Mouse (Mus musculus): Measurements from ENCODE around the gene Dst. TPM values are rescaled to one million over a fixed set of nuclear protein-coding genes. Genes with fewer than 3 reads are reported as not detected.
A peak's percentile ranks its signal among the peaks of the same experiment; 100 is the strongest.
"Not testable (repeated sequence)": the region's sequence is repeated elsewhere in the genome, so short reads cannot be mapped to it uniquely, and the experiment has no call there.

The Dst gene
- total RNA-seq, 2 experiments from 2014 or later = 238 TPM

DNA sequence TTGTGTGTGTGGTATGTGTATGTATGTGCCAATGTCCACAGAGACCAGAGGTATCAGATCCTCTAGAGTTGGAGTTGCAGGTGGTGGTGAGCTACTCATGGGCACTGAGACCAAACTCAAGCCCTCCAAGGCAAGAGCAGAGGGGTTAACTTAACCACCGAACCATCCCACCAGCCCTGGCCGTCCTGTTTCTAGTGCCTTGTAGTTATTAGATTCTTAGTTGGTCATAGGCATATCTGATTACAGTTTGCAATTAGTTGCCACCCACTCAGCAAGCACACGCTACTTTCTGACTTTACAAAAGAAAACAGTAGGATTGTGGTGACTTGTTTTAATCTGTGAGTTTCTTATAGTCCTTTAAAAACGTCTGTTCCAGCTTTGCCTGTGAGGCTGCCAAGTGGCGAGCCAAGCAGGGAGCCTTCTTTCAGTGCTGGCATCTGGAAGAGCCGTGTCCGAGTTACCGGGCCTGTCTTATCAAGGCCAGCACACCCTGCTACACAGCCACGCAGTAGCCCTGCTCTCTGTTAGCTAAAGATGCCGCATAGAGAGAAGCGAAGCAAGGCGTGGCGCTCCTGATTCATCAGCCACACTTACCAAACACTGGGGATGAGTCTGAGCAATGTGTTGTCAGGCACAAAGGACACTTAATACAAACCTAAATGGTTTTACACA lies 392.4 kb downstream of the Dst start:
- no peak for DNase-seq

GRCm38 (mm10) chr1:34304227-34304626 lies 396.2 kb downstream of the Dst start:
- no peak for DNase-seq

- DNase-seq = no peak
These were observed 398.7 kb downstream of the Dst start for GRCm38 (mm10) chr1:34306741-34307140.

DNA sequence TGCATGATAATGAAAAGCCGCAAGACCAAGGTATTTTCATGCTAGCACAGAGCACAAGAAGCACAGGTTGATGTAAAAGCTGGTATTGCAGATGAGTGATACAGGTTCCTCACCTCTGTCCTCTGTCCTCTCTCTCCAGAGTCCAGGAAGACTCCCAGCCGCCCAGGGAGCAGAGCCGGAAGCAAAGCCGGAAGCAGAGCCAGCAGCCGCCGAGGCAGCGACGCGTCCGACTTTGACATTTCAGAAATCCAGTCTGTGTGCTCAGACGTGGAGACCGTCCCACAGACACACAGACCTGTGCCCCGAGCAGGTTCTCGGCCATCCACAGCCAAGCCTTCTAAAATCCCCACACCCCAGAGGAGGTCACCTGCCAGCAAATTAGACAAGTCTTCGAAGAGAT lies 399.2 kb downstream of the Dst start:
- no peak for DNase-seq

- not testable (repeated sequence) for DNase-seq
These were observed 400.8 kb downstream of the Dst start for GRCm38 (mm10) chr1:34308841-34309240.

DNA sequence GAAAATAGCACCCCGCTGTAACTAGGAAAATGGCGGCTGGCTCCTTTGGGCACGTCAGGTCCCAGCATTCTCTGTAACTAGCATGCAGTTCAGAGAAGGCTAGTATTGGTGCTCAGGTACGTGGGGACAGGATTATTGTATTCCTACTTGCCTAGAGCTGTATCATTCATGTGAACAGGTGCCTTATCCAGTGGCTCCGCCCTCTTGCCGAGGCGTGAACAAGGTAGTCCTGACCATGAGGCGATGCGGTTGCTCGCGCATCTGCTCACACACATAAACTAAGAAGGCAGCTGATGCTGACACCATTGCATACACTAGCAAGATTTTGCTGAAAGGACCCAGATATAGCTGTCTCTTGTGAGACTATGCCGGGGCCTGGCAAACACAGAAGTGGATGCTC lies 401.4 kb downstream of the Dst start:
- DNase-seq = no peak

DNA sequence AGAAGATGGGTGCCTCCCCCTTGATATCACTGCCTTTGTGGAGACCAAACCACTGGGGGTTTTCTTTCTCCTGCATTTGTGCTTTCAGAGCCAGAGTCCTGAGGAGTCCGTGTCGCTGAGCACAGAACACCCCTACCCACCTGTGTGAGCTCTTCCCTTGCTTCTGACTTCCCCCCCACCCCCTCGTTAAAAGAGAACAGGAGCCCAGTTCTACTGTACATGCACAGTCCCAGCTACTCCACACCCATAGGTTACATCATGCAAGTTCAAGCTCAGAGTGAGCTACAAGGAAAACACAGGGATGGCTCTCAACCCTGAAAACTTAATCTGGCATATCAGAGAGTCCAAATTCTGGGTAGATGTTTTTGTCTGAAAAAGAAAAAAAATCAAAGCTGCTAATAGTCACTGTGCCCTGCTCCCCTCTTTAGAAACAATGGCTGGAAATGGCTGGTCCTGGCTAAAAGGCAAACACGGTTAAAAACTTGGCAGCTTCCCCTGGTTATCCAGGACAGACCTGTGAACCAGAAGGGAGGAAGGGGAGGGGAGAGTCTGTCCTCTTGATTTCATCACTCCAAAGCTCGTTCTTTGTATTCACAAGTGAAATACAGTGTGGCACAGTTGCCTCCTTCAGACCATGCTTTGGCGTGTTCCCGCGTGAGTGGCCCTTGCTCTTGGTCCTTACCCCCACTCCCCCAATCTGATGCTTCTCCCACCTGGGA lies 402.7 kb downstream of the Dst start:
- no peak for DNase-seq

- no peak for DNase-seq
These were observed 404.8 kb downstream of the Dst start for GRCm38 (mm10) chr1:34312806-34313205.

DNA sequence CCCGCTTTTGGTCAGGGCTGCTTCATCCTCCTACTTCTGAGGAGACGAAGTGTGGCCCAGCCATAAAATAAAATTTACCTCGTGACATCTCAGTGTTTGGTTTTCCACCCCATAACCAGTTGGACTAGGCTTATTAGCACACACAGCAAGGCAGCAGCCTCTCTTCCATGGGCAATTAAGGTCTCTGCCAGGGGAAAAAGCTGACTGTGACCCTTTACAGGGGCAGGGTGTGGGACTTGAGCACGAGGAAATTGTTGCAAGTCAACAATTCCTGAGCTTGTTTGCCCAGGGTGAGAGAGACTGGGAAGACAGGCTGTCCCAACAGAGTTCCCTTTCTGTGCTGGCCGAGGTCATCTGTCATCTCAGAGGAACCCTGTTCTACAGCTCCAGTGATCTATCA lies 407.4 kb downstream of the Dst start:
- DNase-seq = no peak

GRCm38 (mm10) chr1:34324255-34324654 lies 416.2 kb downstream of the Dst start:
- DNase-seq = no peak

DNA sequence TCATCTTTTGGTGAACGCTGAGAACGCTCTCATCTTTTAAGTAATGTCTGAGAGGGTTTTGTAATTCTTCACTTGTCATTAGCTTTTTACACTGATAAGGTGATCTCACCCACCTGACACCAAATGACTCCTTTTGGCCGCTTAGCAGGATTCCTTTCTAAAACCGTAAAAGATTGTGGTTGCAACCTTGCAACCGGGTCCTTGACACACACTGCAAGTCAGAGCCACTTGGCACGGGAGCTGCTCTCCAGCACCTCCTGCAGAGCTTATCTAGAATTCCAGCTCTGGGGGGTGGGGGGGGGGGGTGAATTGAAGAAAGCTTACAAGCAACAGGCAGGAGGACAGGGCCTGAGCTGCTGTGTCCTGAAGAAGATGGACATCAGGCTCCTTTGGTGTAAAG lies 420.6 kb downstream of the Dst start:
- peak; percentile 48 for DNase-seq

DNA sequence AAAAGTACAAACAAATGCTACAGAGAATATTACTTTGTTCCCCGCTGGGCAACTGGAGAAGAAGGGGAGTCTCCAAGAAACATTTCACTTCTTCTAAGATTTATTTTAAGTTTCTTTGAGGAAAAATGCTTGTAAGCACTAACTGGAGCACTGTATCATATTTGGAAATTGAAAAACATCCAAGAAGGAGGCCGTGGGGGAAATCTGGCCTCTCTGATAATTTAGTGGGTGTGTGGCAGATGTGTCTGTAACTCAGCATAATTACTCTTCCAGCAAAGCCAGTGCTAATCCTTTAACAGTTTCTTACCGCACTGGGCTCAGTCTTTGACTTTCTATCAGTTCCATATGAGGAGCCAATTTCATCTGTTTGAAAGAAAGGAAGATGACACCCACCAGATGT lies 423.7 kb downstream of the Dst start:
- no peak for DNase-seq

Small RNAs within 50 kb of the gene (microRNA-seq; reads per million reads assigned to microRNA genes)
- 0.35 to 0.61 reads per million in 2 experiments for gene Mir6896

Other genes starting within 250 kb of the Dst start
- 10 to 100 TPM; 10.1 to 10.6 TPM for gene Prim2, start 238.4 kb upstream of the Dst start, total RNA-seq (2021)
- gene Rab23, start 188.3 kb upstream of the Dst start, total RNA-seq (2021) = 10 to 100 TPM; 19.0 to 19.6 TPM
- gene Bag2, start 150.4 kb upstream of the Dst start, total RNA-seq (2021) = 10 to 100 TPM; 62.7 to 67.7 TPM
- 10 to 100 TPM; 21.1 to 30.8 TPM for gene Zfp451, start 93.6 kb upstream of the Dst start, total RNA-seq (2021)
- 1 to 10 TPM; 4.5 to 6.8 TPM for gene Bend6, start 409 bp upstream of the Dst start, total RNA-seq (2021)